Mouse (Mus musculus) MEL (cell line): Measurements from ENCODE around the gene Ptprk. TPM values are rescaled to one million over a fixed set of nuclear protein-coding genes. Genes with fewer than 3 reads are reported as not detected.

Experiments used
- DNase-seq: peaks from one replicate; pipeline ENCODE4 v3.0.0; 2011; ENCODE audit warnings: low read depth, low spot score
- H3K27ac ChIP-seq: 2 replicates; pipeline ENCODE4 v1.5.1; 2012; ENCODE audit warnings: low read depth, mild to moderate bottlenecking, control low read depth, low read length, moderate library complexity; ENCODE audit not compliant: control insufficient read depth
- H3K27me3 ChIP-seq, 2 experiments: fragments of 150-350 bp in 1 of 2; sonication (generic) in 1 of 2; 2 replicates each; pipeline ENCODE4 v1.6.1; 2012; ENCODE audit warnings: low read length in 2 of 2, mild to moderate bottlenecking in 2 of 2, improper control_type of control experiment in 1 of 2, moderate library complexity in 1 of 2; ENCODE audit not compliant: insufficient read depth in 2 of 2, control insufficient read depth in 1 of 2
- H3K36me3 ChIP-seq, 2 experiments: 2 replicates each; pipeline ENCODE4 v1.6.1; 2012 to 2014; ENCODE audit warnings: low read length in 2 of 2, improper control_type of control experiment in 1 of 2, inconsistent platforms in 1 of 2, mild to moderate bottlenecking in 1 of 2; ENCODE audit not compliant: insufficient read depth in 2 of 2, control insufficient read depth in 1 of 2
- H3K4me1 ChIP-seq, 2 experiments: fragments of 150-350 bp in 1 of 2; sonication (generic) in 1 of 2; 2 replicates each; pipeline ENCODE4 v1.6.1; 2012; ENCODE audit warnings: low read length in 2 of 2, improper control_type of control experiment in 1 of 2, mild to moderate bottlenecking in 1 of 2; ENCODE audit not compliant: insufficient read depth in 2 of 2, control insufficient read depth in 1 of 2
- H3K4me3 ChIP-seq, 2 experiments: fragments of 150-350 bp in 1 of 2; sonication (generic) in 1 of 2; 2 replicates each; pipeline ENCODE4 v1.5.1; 2012; ENCODE audit warnings: low read depth in 2 of 2, low read length in 2 of 2, mild to moderate bottlenecking in 2 of 2, moderate library complexity in 2 of 2, control low read depth in 1 of 2, improper control_type of control experiment in 1 of 2; ENCODE audit not compliant: control insufficient read depth in 1 of 2, insufficient read depth in 1 of 2
- H3K79me2 ChIP-seq: 2 replicates; pipeline ENCODE4 v1.6.1; 2012; ENCODE audit warnings: mild to moderate bottlenecking, low read length, moderate library complexity; ENCODE audit not compliant: control insufficient read depth, poor library complexity, insufficient read depth
- H3K9ac ChIP-seq: 2 replicates; pipeline ENCODE4 v1.6.1; 2012; ENCODE audit warnings: low read depth, mild to moderate bottlenecking, control low read depth, low read length, moderate library complexity; ENCODE audit not compliant: control insufficient read depth, poor library complexity, severe bottlenecking
- H3K9me3 ChIP-seq: fragments of 150-350 bp; sonication (generic); replicated peaks from 2 replicates; pipeline ENCODE4 v1.6.1; 2012; ENCODE audit warnings: mild to moderate bottlenecking, low read length, improper control_type of control experiment, moderate library complexity; ENCODE audit not compliant: insufficient read depth
- BHLHE40 ChIP-seq: IDR thresholded peaks from 2 replicates; pipeline ENCODE4 v1.6.1; 2012; ENCODE audit warnings: low read depth, mild to moderate bottlenecking, inconsistent platforms, low read length, improper control_type of control experiment, borderline replicate concordance
- CHD2 ChIP-seq: IDR thresholded peaks from 2 replicates; pipeline ENCODE4 v1.6.1; 2011; ENCODE audit warnings: low read length, improper control_type of control experiment
- CTCF ChIP-seq, 3 experiments: IDR thresholded peaks in 2 of 3; conservative IDR thresholded peaks in 1 of 3; 2 replicates each; pipeline ENCODE4 v1.5.1; 2011 to 2012; ENCODE audit warnings: low read length in 3 of 3, low read depth in 2 of 3, mild to moderate bottlenecking in 2 of 3, improper control_type of control experiment in 1 of 3, inconsistent platforms in 1 of 3, mixed read lengths in 1 of 3, moderate library complexity in 1 of 3; ENCODE audit not compliant: control insufficient read depth in 1 of 3, insufficient read depth in 1 of 3, poor library complexity in 1 of 3, severe bottlenecking in 1 of 3
- ETS1 ChIP-seq: IDR thresholded peaks from 2 replicates; pipeline ENCODE4 v1.6.1; 2012; ENCODE audit warnings: low read depth, mild to moderate bottlenecking, inconsistent platforms, low read length, improper control_type of control experiment, moderate library complexity
- JUND ChIP-seq: IDR thresholded peaks from 2 replicates; pipeline ENCODE4 v1.6.1; 2011; ENCODE audit warnings: low read depth, mild to moderate bottlenecking, improper control_type of control experiment, low read length
- MAFK ChIP-seq: IDR thresholded peaks from 2 replicates; pipeline ENCODE4 v1.6.1; 2011; ENCODE audit warnings: low read depth, mild to moderate bottlenecking, low read length, improper control_type of control experiment, borderline replicate concordance
- MAX ChIP-seq: IDR thresholded peaks from 2 replicates; pipeline ENCODE4 v1.6.1; 2011; ENCODE audit warnings: low read length, improper control_type of control experiment
- MAZ ChIP-seq: IDR thresholded peaks from 2 replicates; pipeline ENCODE4 v1.6.1; 2012; ENCODE audit warnings: low read depth, mild to moderate bottlenecking, inconsistent platforms, low read length, improper control_type of control experiment
- MEF2A ChIP-seq: IDR thresholded peaks from 2 replicates; pipeline ENCODE4 v1.6.1; 2014; ENCODE audit warnings: low read depth, mild to moderate bottlenecking, inconsistent platforms, low read length, improper control_type of control experiment; ENCODE audit not compliant: poor library complexity, insufficient replicate concordance, severe bottlenecking; ENCODE audit errors: extremely low read depth
- MXI1 ChIP-seq: IDR thresholded peaks from 2 replicates; pipeline ENCODE4 v1.6.1; 2011; ENCODE audit warnings: mild to moderate bottlenecking, low read depth, low read length, improper control_type of control experiment
- MYB ChIP-seq: IDR thresholded peaks from 2 replicates; pipeline ENCODE4 v1.6.1; 2011; ENCODE audit warnings: mild to moderate bottlenecking, low read depth, low read length, improper control_type of control experiment
- NELFE ChIP-seq: IDR thresholded peaks from 2 replicates; pipeline ENCODE4 v1.6.1; 2011; ENCODE audit warnings: low read depth, low read length, improper control_type of control experiment
- POLR2AphosphoS5 ChIP-seq: IDR thresholded peaks from 2 replicates; pipeline ENCODE4 v1.6.1; 2012; ENCODE audit warnings: low read depth, borderline replicate concordance, mild to moderate bottlenecking, inconsistent platforms, low read length, moderate library complexity, mixed read lengths
- RAD21 ChIP-seq: IDR thresholded peaks from 2 replicates; pipeline ENCODE4 v1.6.1; 2011; ENCODE audit warnings: mild to moderate bottlenecking, low read depth, low read length, improper control_type of control experiment
- TBP ChIP-seq: IDR thresholded peaks from 2 replicates; pipeline ENCODE4 v1.8.0; 2011; ENCODE audit warnings: low read depth, low read length, improper control_type of control experiment
- USF1 ChIP-seq: IDR thresholded peaks from 2 replicates; pipeline ENCODE4 v1.6.1; 2014; ENCODE audit warnings: low read depth, mild to moderate bottlenecking, inconsistent platforms, low read length, improper control_type of control experiment, moderate library complexity
- USF2 ChIP-seq, 2 experiments: IDR thresholded peaks; 2 replicates each; pipeline ENCODE4 v1.6.1; 2011 to 2012; ENCODE audit warnings: improper control_type of control experiment in 2 of 2, low read length in 2 of 2, borderline replicate concordance in 1 of 2, inconsistent platforms in 1 of 2, low read depth in 1 of 2, mild to moderate bottlenecking in 1 of 2; ENCODE audit not compliant: insufficient read depth in 1 of 2
- ZKSCAN1 ChIP-seq: IDR thresholded peaks from 2 replicates; pipeline ENCODE4 v1.6.1; 2012; ENCODE audit warnings: low read depth, mild to moderate bottlenecking, inconsistent platforms, low read length, improper control_type of control experiment, moderate library complexity
- polyA plus RNA-seq, 2 experiments: library from polyadenylated mRNA; stranded (reverse) in 1 of 2; unstranded in 1 of 2; fragments of >175 nt in 1 of 2; fragments of >200 nt in 1 of 2; gene quantifications; 2 replicates each; pipeline versions ENCODE4 v1.2.1 to v1.2.4; 2012; ENCODE audit warnings: low replicate concordance in 2 of 2, low read depth in 1 of 2; ENCODE audit not compliant: insufficient read length in 2 of 2, insufficient read depth in 1 of 2, missing spikeins in 1 of 2
- total RNA-seq: library from RNA; depleted of rRNA; stranded (reverse); fragments of 300-350 nt; gene quantifications from 2 replicates; pipeline ENCODE4 v1.2.3, GENCODE M21; 2012

Gene Ptprk
- total and polyA plus RNA-seq, 3 experiments = under 0.01 TPM; not detected in 2

DNA sequence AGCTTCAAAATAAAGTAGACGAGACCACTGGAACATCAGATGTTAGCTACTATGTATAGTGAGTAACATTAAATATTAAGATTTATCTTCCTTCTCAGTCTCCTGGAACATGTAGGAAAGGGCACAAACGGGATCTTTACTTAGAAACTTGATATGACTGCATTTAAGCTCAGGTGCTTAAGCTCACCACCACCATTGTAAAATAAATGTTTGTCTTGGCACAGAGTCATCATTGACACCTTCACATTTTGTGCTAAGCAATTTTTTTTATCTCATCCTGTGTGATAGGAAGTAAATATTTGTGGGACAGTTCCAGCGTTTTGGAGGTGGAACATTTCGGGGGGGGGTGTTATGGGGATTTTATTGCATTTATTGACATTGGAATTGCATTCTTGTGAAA is 375.2 kb downstream of the Ptprk start:
- no peaks in the 10 kb centered on the region for H3K79me2 ChIP-seq
- H3K4me3 ChIP-seq = no peak overlapping the region
- TF ChIP-seq POLR2AphosphoS5 = no peak
- no peak for TF ChIP-seq TBP
- no peak for TF ChIP-seq BHLHE40
- TF ChIP-seq JUND = no peak
- no peak for TF ChIP-seq MYB
- TF ChIP-seq MAX = no peak
- TF ChIP-seq MAFK = no peak
- no peak for TF ChIP-seq MXI1
- TF ChIP-seq ZKSCAN1 = no peak
- TF ChIP-seq MEF2A = no peak
- TF ChIP-seq, all 39 proteins: peak for 0
- Histone ChIP-seq H3K9ac (no peak overlapping the region), H3K27me3 (no peaks in the 10 kb centered on the region), H3K27ac (no peak overlapping the region), H3K36me3 (no peaks in the 10 kb centered on the region), H3K9me3 (no peaks in the 10 kb centered on the region), H3K4me1 (no peaks in the 10 kb centered on the region)
- no peak for DNase-seq

DNA sequence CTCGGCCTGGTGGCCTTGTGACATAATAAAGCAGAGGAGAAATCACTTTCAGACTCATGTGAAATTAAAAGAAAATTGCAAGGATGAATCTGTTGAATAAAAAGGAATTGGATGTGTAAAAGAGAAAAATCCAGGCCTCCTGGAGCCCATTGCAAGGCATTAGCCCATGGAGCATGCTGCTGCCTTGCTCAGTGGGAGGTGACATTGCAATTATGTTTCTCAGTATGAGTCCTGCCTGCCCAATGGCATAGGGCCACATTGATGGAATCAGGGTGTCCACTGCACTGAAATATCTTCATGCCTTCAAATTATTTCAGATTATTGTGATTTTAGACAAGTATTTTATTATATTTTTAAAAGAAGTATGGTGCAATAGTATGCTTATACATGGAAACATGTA is 376.0 kb downstream of the Ptprk start:
- no peak for DNase-seq
- no peak overlapping the region for H3K4me3 ChIP-seq
- H3K9me3 ChIP-seq = no peaks in the 10 kb centered on the region
- H3K79me2 ChIP-seq = no peaks in the 10 kb centered on the region
- TF ChIP-seq CTCF (IDR thresholded peaks at IDR 0.05 in 2 of 3, conservative IDR thresholded peaks at IDR 0.05 in 1 of 3; ENCODE audit: control insufficient read depth in 1 of 3, insufficient read depth in 1 of 3, low read depth in 2 of 3, low read length in 3 of 3, poor library complexity in 1 of 3, severe bottlenecking in 1 of 3) (no peak), TBP (no peak), USF2 (IDR thresholded peaks at IDR 0.05; ENCODE audit: borderline replicate concordance in 1 of 2, insufficient read depth in 1 of 2, low read depth in 1 of 2, low read length in 2 of 2) (no peak), MAZ (no peak), CHD2 (no peak), ETS1 (no peak), MXI1 (no peak), MYB (no peak), RAD21 (no peak), NELFE (no peak), USF1 (no peak)
- H3K27ac ChIP-seq = no peak overlapping the region
- no peak overlapping the region for H3K9ac ChIP-seq
- no peaks in the 10 kb centered on the region for H3K36me3 ChIP-seq
- H3K27me3 ChIP-seq = no peaks in the 10 kb centered on the region
- no peaks in the 10 kb centered on the region for H3K4me1 ChIP-seq
